Mouse (Mus musculus) 3T3-L1 (cell line): ENCODE measurements at regions not wholly inside any gene's neighbourhood (a gene's known extent, or its start where the extent isn't known, plus 50 kb on each side); places are given as distances from the start of the nearest gene placed in this dataset.

ENCODE experiments used
- DNase-seq: peaks from one replicate; pipeline ENCODE4 v3.0.0-alpha.2; 2015; ENCODE audit warnings: low read depth, low spot score

DNA sequence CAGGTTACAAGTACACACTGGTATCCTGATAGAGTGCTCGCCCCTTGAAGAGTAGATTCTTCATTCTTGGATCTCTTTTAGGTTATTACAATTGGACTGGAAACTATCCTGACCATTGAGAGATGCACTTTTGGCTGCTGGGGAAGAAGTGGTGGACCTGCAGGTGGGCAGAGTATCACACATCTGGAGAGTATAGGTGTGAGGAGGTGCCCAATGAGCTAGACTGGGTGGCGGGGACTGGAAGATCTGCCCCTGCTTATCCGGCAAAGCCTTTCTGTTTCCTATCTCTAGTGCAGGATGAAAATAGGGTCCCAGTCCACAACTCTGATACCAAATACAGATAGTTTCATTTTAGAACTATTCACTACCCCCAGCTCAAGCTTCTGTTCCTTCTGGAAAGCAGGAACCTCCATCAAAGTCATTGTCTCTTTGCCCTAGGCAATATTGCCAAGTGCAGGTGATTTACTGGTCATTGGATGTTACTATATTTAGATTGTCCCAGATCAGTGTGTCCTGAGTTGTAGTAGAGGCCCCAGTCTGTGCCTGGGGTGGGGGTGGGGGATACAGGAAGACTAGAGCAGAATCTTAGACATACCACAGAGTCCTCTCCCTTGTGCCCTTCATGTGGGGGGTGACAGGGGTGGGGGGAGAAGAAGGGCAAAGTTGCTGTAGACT, 62.5 kb upstream of the Ube2e1 start:
- no peak for DNase-seq

GRCm38 (mm10) chr14:18391824-18392486, 60.3 kb upstream of the Ube2e1 start:
- DNase-seq = no peak

- no peak for DNase-seq
These were observed 57.7 kb upstream of the Ube2e1 start for GRCm38 (mm10) chr14:18389390-18389789.

GRCm38 (mm10) chr14:18385953-18386668, 54.5 kb upstream of the Ube2e1 start:
- DNase-seq = no peak
